Mouse (Mus musculus): ENCODE results near the gene Vmn1r60.
"Not testable (repeated sequence)": the region's sequence is repeated elsewhere in the genome, so short reads cannot be mapped to it uniquely, and the experiment has no call there.

Gene Vmn1r60

DNA sequence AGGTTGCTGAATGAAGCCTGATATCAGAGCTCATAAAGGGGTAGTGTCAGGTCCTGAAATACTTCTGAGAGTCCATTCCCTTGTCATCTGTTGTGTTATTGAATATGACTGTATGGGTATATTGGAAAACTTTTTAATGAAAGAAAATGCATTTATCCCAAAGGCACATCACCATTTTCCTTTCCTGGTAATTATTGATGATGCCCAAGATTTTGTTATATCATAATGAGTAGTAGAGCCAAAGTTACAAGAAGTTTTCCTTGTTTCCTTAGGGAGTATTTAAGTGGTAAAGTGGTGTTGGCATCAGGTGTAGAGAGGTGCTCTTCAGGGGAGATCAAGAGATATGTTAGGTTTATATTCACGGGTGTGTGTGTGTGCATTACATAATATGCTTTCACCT, at the start of gene Vmn1r60:
Gene Vmn1r60 (minus strand): TSS at position 101 of the 400 bp plus-strand sequence.
- DNase-seq (ENCODE audit: extremely low read depth, low read depth, low spot score) = not testable (repeated sequence)

DNA sequence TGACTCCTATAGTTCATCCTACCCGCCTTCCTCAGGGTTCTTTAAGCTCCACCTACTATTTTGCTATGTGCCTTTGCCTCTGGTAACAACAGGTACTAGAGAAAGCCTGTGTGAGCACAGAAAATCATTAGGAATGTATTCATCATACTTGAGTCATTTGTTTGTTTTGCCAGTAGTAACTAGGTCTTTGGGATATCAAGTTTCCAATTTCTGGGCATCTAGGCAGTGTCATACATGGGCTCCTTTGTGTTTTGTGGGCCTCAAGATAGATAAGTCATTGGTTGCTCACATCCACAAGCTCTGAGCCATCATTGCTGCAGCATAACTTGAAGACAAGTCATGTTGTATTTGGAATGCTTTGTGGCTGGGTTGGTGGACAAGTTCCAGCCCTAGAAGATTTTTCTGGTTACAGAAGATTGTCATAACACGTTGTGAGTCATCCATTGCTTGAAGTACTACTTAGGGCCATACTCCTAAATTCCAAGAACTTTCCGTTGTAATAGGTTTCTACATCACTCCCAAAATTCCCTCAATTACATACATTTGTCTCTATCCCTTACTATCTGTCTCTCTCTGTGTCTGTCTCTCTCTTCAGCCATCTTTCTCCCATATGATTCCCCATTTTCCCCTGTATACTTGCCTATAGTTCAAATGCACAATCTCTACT, 6.2 kb downstream of the Vmn1r60 start:
- not testable (repeated sequence) for DNase-seq (ENCODE audit: extremely low read depth, low read depth, low spot score)

DNA sequence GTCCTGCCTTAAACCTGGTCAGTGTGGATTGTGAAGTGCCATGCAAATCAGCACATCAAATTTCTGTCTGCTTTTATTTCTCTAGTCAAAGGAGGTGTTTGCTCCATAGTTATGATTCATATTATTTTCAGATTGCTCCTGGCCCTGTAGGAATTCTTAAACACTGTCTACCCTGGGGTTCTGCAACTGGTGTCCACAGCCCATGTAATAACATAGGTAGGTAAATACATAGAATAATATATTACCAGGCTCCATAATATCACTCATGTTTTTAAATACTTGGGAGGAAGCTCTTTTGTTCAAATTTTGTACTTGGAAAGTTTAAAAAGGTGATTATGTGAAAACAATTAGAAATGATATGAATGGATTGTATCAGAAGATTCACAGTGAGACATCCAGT, 53.3 kb downstream of the Vmn1r60 start, which contains the start of gene Vmn2r28:
Gene Vmn2r28 (minus strand): TSS at position 101 of the 400 bp plus-strand sequence.
- not testable (repeated sequence) for DNase-seq (ENCODE audit: extremely low read depth, low read depth, low spot score)
